In genomic region chr17:67509091-67509618, GRCm38 (mm10) we compare ENCODE assay signal across 23 mouse cellular contexts.
DNase-seq lines count a peak whose midpoint lies in the region; ATAC-seq and TF ChIP-seq lines count a peak whose summit lies in the region.
"Had no signal": no experiment of that assay in that cellular context is flagged by ENCODE, and none has a peak within 500 bp of the region (broad histone marks: within the 10 kb centered on the region; RNA-seq: fewer than 3 reads in every experiment).

No protein-coding gene starts in this region.

- H3K9ac ChIP-seq in forebrain, embryonic 14.5 days (ENCODE audit: low read length): no peak overlapping the region
- H3K9ac ChIP-seq in forebrain, embryonic 11.5 days (ENCODE audit: low read length): no peak overlapping the region
- no peak overlapping the region for H3K9ac ChIP-seq in midbrain, embryonic 16.5 days (ENCODE audit: low read depth, low read length)
- H3K9ac ChIP-seq in hindbrain, postnatal 0 days (replicated peaks; ENCODE audit: low read length): no peak overlapping the region
- H3K9ac ChIP-seq: hindbrain, embryonic 13.5 days; limb, embryonic 12.5 days; liver, postnatal 0 days; midbrain, embryonic 13.5 days; neural tube, embryonic 12.5 days had no signal

- no peaks in the 10 kb centered on the region for H3K27me3 ChIP-seq in forebrain, embryonic 14.5 days (replicated peaks; ENCODE audit: control insufficient read depth, insufficient read depth, low read length)
- H3K27me3 ChIP-seq in forebrain, embryonic 11.5 days (ENCODE audit: control insufficient read depth, insufficient read depth, low read length): no peaks in the 10 kb centered on the region
- peaks cover 13% of the 10 kb centered on the region; the same call in 1 of the 2 replicates for H3K27me3 ChIP-seq in midbrain, embryonic 10.5 days (ENCODE audit: low read depth, poor library complexity, severe bottlenecking)
- no peaks in the 10 kb centered on the region for H3K27me3 ChIP-seq in midbrain, embryonic 16.5 days (ENCODE audit: control insufficient read depth, insufficient read depth, low read depth, low read length)
- H3K27me3 ChIP-seq in hindbrain, postnatal 0 days (ENCODE audit: insufficient read depth, low read length): no peaks in the 10 kb centered on the region
- H3K27me3 ChIP-seq: hindbrain, embryonic 13.5 days; limb, embryonic 12.5 days; midbrain, embryonic 13.5 days; neural tube, embryonic 12.5 days had no signal

- H3K9me3 ChIP-seq in forebrain, embryonic 14.5 days (replicated peaks; ENCODE audit: control insufficient read depth, low read length): no peaks in the 10 kb centered on the region
- H3K9me3 ChIP-seq in forebrain, embryonic 11.5 days (ENCODE audit: control insufficient read depth, low read length): no peaks in the 10 kb centered on the region
- no peaks in the 10 kb centered on the region for H3K9me3 ChIP-seq in midbrain, embryonic 10.5 days (replicated peaks)
- no peaks in the 10 kb centered on the region for H3K9me3 ChIP-seq in midbrain, embryonic 16.5 days (replicated peaks; ENCODE audit: control insufficient read depth, low read length, poor library complexity, severe bottlenecking)
- no peaks in the 10 kb centered on the region for H3K9me3 ChIP-seq in hindbrain, postnatal 0 days (ENCODE audit: low read length)
- H3K9me3 ChIP-seq: embryonic facial prominence, embryonic 10.5 days; hindbrain, embryonic 13.5 days; limb, embryonic 12.5 days; midbrain, embryonic 13.5 days; neural tube, embryonic 12.5 days had no signal

- H3K4me1 ChIP-seq in forebrain, embryonic 14.5 days (ENCODE audit: control insufficient read depth, insufficient read depth, low read length): no peaks in the 10 kb centered on the region
- H3K4me1 ChIP-seq in forebrain, embryonic 11.5 days (replicated peaks; ENCODE audit: control insufficient read depth, insufficient read depth, low read length): no peaks in the 10 kb centered on the region
- H3K4me1 ChIP-seq in midbrain, embryonic 10.5 days: peaks cover 31% of the 10 kb centered on the region
- H3K4me1 ChIP-seq in midbrain, embryonic 16.5 days (ENCODE audit: control insufficient read depth, insufficient read depth, low read length): no peaks in the 10 kb centered on the region
- no peaks in the 10 kb centered on the region for H3K4me1 ChIP-seq in hindbrain, postnatal 0 days (ENCODE audit: insufficient read depth, low read length)
- H3K4me1 ChIP-seq: hindbrain, embryonic 13.5 days; midbrain, embryonic 13.5 days; neural tube, embryonic 12.5 days had no signal

- no peak overlapping the region for H3K4me3 ChIP-seq in forebrain, embryonic 14.5 days (ENCODE audit: low read depth, low read length)
- no peak overlapping the region for H3K4me3 ChIP-seq in forebrain, embryonic 11.5 days (ENCODE audit: low read depth, low read length)
- H3K4me3 ChIP-seq in midbrain, embryonic 10.5 days: no peak overlapping the region
- no peak overlapping the region for H3K4me3 ChIP-seq in midbrain, embryonic 16.5 days (ENCODE audit: low read depth, low read length)
- H3K4me3 ChIP-seq in hindbrain, postnatal 0 days (ENCODE audit: low read length): no peak overlapping the region
- H3K4me3 ChIP-seq: embryonic facial prominence, embryonic 10.5 days; heart, adult 2 months; hindbrain, embryonic 13.5 days; limb, embryonic 12.5 days; midbrain, embryonic 13.5 days; neural tube, embryonic 12.5 days had no signal

- ATAC-seq in forebrain, embryonic 14.5 days: no peak
- no peak for ATAC-seq in forebrain, embryonic 11.5 days (replicated peaks; ENCODE audit: low FRiP score)
- no peak for ATAC-seq in midbrain, embryonic 16.5 days
- ATAC-seq in hindbrain, postnatal 0 days: no peak
- ATAC-seq: inflammation-experienced regulatory T-cells, adult 6 months; liver, postnatal 0 days; lung, postnatal 0 days had no signal

- no peak overlapping the region for H3K4me2 ChIP-seq in forebrain, embryonic 14.5 days (ENCODE audit: low read length)
- no peak overlapping the region for H3K4me2 ChIP-seq in forebrain, embryonic 11.5 days (ENCODE audit: low read depth, low read length, severe bottlenecking)
- no peak overlapping the region for H3K4me2 ChIP-seq in midbrain, embryonic 16.5 days (ENCODE audit: low read length)
- H3K4me2 ChIP-seq in hindbrain, postnatal 0 days (ENCODE audit: low read depth, low read length): no peak overlapping the region
- H3K4me2 ChIP-seq: hindbrain, embryonic 13.5 days; limb, embryonic 12.5 days; liver, embryonic 11.5 days; midbrain, embryonic 13.5 days; neural tube, embryonic 12.5 days had no signal

- no peak overlapping the region for H3K27ac ChIP-seq in forebrain, embryonic 14.5 days (ENCODE audit: low read depth, low read length)
- H3K27ac ChIP-seq in forebrain, embryonic 11.5 days (ENCODE audit: low read depth, low read length): no peak overlapping the region
- H3K27ac ChIP-seq in midbrain, embryonic 10.5 days (replicated peaks): 0 out of 2 replicates have a peak overlapping the region, but pooled peaks have one; percentile 17
- no peak overlapping the region for H3K27ac ChIP-seq in midbrain, embryonic 16.5 days (ENCODE audit: low read length)
- no peak overlapping the region for H3K27ac ChIP-seq in hindbrain, postnatal 0 days
- H3K27ac ChIP-seq: hindbrain, embryonic 13.5 days; limb, embryonic 12.5 days; midbrain, embryonic 13.5 days; neural tube, embryonic 12.5 days had no signal

- 80% methylated on average over 6 of the region's 6 CpGs for WGBS in forebrain, embryonic 14.5 days
- 90% methylated on average over 6 of the region's 6 CpGs for WGBS in forebrain, embryonic 11.5 days
- WGBS in midbrain, embryonic 10.5 days: 87% methylated on average over 6 of the region's 6 CpGs
- WGBS in midbrain, embryonic 16.5 days: 90% methylated on average over 6 of the region's 6 CpGs
- 94% methylated on average over 6 of the region's 6 CpGs for WGBS in hindbrain, postnatal 0 days

- DNase-seq in forebrain, embryonic 14.5 days (ENCODE audit: low spot score): peak; percentile 28
- DNase-seq in forebrain, embryonic 11.5 days (ENCODE audit: low spot score): no peak
- no peak for DNase-seq in midbrain, embryonic 10.5 days (ENCODE audit: low spot score)
- DNase-seq in layer of hippocampus, adult 9-10 months (ENCODE audit: low spot score): peak; percentile 30
- DNase-seq in spleen, adult 12 weeks (ENCODE audit: low spot score): no peak
- no peak for DNase-seq in hindbrain, postnatal 0 days (ENCODE audit: low spot score)
- DNase-seq: adrenal gland, postnatal 10 days; gastrocnemius, postnatal 14 days; heart, adult 2 months; heart, postnatal 36 days; kidney, adult 2 months; kidney, postnatal 10 days; liver, postnatal 0 days; thymus, postnatal 25 days had no signal

- no peak for TF ChIP-seq CTCF in hindbrain, postnatal 0 days (IDR thresholded peaks at IDR 0.05; ENCODE audit: low read depth)

- no peaks in the 10 kb centered on the region for H3K36me3 ChIP-seq in forebrain, embryonic 14.5 days (ENCODE audit: control insufficient read depth, insufficient read depth, low read length)
- no peaks in the 10 kb centered on the region for H3K36me3 ChIP-seq in forebrain, embryonic 11.5 days (ENCODE audit: control insufficient read depth, insufficient read depth, low read length)
- no peaks in the 10 kb centered on the region for H3K36me3 ChIP-seq in midbrain, embryonic 10.5 days
- no peaks in the 10 kb centered on the region for H3K36me3 ChIP-seq in midbrain, embryonic 16.5 days (ENCODE audit: control insufficient read depth, insufficient read depth, low read length)
- no peaks in the 10 kb centered on the region for H3K36me3 ChIP-seq in hindbrain, postnatal 0 days (ENCODE audit: insufficient read depth, low read length)
- H3K36me3 ChIP-seq: embryonic facial prominence, embryonic 10.5 days; hindbrain, embryonic 13.5 days; limb, embryonic 12.5 days; midbrain, embryonic 13.5 days; neural tube, embryonic 12.5 days had no signal

Comparison
In these comparisons a context has a peak if more than half of its experiments do, and no peak if none do; other contexts are left out.
1. DNase-seq: peak in forebrain, embryonic 14.5 days (single experiment) and layer of hippocampus, adult 9-10 months (single experiment); none in forebrain, embryonic 11.5 days (single experiment), midbrain, embryonic 10.5 days (single experiment), spleen, adult 12 weeks (single experiment) and hindbrain, postnatal 0 days (single experiment).